Mouse (Mus musculus): ENCODE measurements around the gene Thsd7b. TPM values are rescaled to one million over a fixed set of nuclear protein-coding genes. Genes with fewer than 3 reads are reported as not detected.
"Not testable (repeated sequence)": the region's sequence is repeated elsewhere in the genome, so short reads cannot be mapped to it uniquely, and the experiment has no call there.

The Thsd7b gene
- polyA plus RNA-seq, 1 experiment = not detected

GRCm38 (mm10) chr1:129600933-129601332 lies 327.8 kb downstream of the Thsd7b start:
- Histone ChIP-seq H3K4me3 (ENCODE audit: insufficient read depth, low read length) (no peak overlapping the region), H3K4me1 (ENCODE audit: control insufficient read depth, insufficient read depth, low read length) (no peaks in the 10 kb centered on the region), H3K27ac (ENCODE audit: insufficient read depth, low read length) (no peak overlapping the region)
- TF ChIP-seq POLR2A (IDR thresholded peaks at IDR 0.05; ENCODE audit: low read depth, low read length) (no peak), CTCF (IDR thresholded peaks at IDR 0.05; ENCODE audit: borderline replicate concordance, insufficient read depth, low read length) (no peak)

GRCm38 (mm10) chr1:129602284-129602683 lies 329.2 kb downstream of the Thsd7b start:
- H3K4me3 ChIP-seq (ENCODE audit: insufficient read depth, low read length) = no peak overlapping the region
- no peak overlapping the region for H3K27ac ChIP-seq (ENCODE audit: insufficient read depth, low read length)
- H3K4me1 ChIP-seq (ENCODE audit: control insufficient read depth, insufficient read depth, low read length) = no peaks in the 10 kb centered on the region
- TF ChIP-seq CTCF (IDR thresholded peaks at IDR 0.05; ENCODE audit: borderline replicate concordance, insufficient read depth, low read length) (no peak), POLR2A (IDR thresholded peaks at IDR 0.05; ENCODE audit: low read depth, low read length) (no peak)

GRCm38 (mm10) chr1:129608395-129608794 lies 335.3 kb downstream of the Thsd7b start:
- no peak overlapping the region for H3K4me3 ChIP-seq (ENCODE audit: insufficient read depth, low read length)
- no peaks in the 10 kb centered on the region for H3K4me1 ChIP-seq (ENCODE audit: control insufficient read depth, insufficient read depth, low read length)
- TF ChIP-seq CTCF (IDR thresholded peaks at IDR 0.05; ENCODE audit: borderline replicate concordance, insufficient read depth, low read length) = no peak
- no peak overlapping the region for H3K27ac ChIP-seq (ENCODE audit: insufficient read depth, low read length)

GRCm38 (mm10) chr1:129616080-129616479 lies 343.0 kb downstream of the Thsd7b start:
- Histone ChIP-seq H3K27ac (ENCODE audit: insufficient read depth, low read length) (no peak overlapping the region), H3K4me1 (ENCODE audit: control insufficient read depth, insufficient read depth, low read length) (no peaks in the 10 kb centered on the region), H3K4me3 (ENCODE audit: insufficient read depth, low read length) (no peak overlapping the region)
- TF ChIP-seq POLR2A (IDR thresholded peaks at IDR 0.05; ENCODE audit: low read depth, low read length) (no peak), CTCF (IDR thresholded peaks at IDR 0.05; ENCODE audit: borderline replicate concordance, insufficient read depth, low read length) (no peak)

GRCm38 (mm10) chr1:129619440-129620301 lies 346.6 kb downstream of the Thsd7b start:
- no peaks in the 10 kb centered on the region for H3K4me1 ChIP-seq (ENCODE audit: control insufficient read depth, insufficient read depth, low read length)
- TF ChIP-seq CTCF (IDR thresholded peaks at IDR 0.05; ENCODE audit: borderline replicate concordance, insufficient read depth, low read length) = no peak
- TF ChIP-seq POLR2A (IDR thresholded peaks at IDR 0.05; ENCODE audit: low read depth, low read length) = no peak
- H3K27ac ChIP-seq (ENCODE audit: insufficient read depth, low read length) = no peak overlapping the region
- H3K4me3 ChIP-seq (ENCODE audit: insufficient read depth, low read length) = no peak overlapping the region

- Histone ChIP-seq H3K27ac (ENCODE audit: insufficient read depth, low read length) (no peak overlapping the region), H3K4me3 (ENCODE audit: insufficient read depth, low read length) (no peak overlapping the region), H3K4me1 (ENCODE audit: control insufficient read depth, insufficient read depth, low read length) (no peaks in the 10 kb centered on the region)
- TF ChIP-seq CTCF (IDR thresholded peaks at IDR 0.05; ENCODE audit: borderline replicate concordance, insufficient read depth, low read length) = no peak
- no peak for TF ChIP-seq POLR2A (IDR thresholded peaks at IDR 0.05; ENCODE audit: low read depth, low read length)
These were observed 351.4 kb downstream of the Thsd7b start for GRCm38 (mm10) chr1:129624519-129624918.

GRCm38 (mm10) chr1:129635146-129635545 lies 362.0 kb downstream of the Thsd7b start:
- TF ChIP-seq POLR2A (IDR thresholded peaks at IDR 0.05; ENCODE audit: low read depth, low read length) (no peak), CTCF (IDR thresholded peaks at IDR 0.05; ENCODE audit: borderline replicate concordance, insufficient read depth, low read length) (no peak)
- H3K4me1 ChIP-seq (ENCODE audit: control insufficient read depth, insufficient read depth, low read length) = no peaks in the 10 kb centered on the region
- H3K4me3 ChIP-seq (ENCODE audit: insufficient read depth, low read length) = no peak overlapping the region
- H3K27ac ChIP-seq (ENCODE audit: insufficient read depth, low read length) = no peak overlapping the region

GRCm38 (mm10) chr1:129644252-129644861 lies 371.3 kb downstream of the Thsd7b start:
- H3K4me1 ChIP-seq (ENCODE audit: control insufficient read depth, insufficient read depth, low read length) = peaks cover 3% of the 10 kb centered on the region
- no peak overlapping the region for H3K27ac ChIP-seq (ENCODE audit: insufficient read depth, low read length)
- H3K4me3 ChIP-seq (ENCODE audit: insufficient read depth, low read length) = no peak overlapping the region
- TF ChIP-seq POLR2A (IDR thresholded peaks at IDR 0.05; ENCODE audit: low read depth, low read length) (no peak), CTCF (IDR thresholded peaks at IDR 0.05; ENCODE audit: borderline replicate concordance, insufficient read depth, low read length) (no peak)

GRCm38 (mm10) chr1:129651448-129651847 lies 378.3 kb downstream of the Thsd7b start:
- H3K4me1 ChIP-seq (ENCODE audit: control insufficient read depth, insufficient read depth, low read length); H3K4me3 ChIP-seq (ENCODE audit: insufficient read depth, low read length); H3K27ac ChIP-seq (ENCODE audit: insufficient read depth, low read length): not testable (repeated sequence)

- no peak for TF ChIP-seq POLR2A (IDR thresholded peaks at IDR 0.05; ENCODE audit: low read depth, low read length)
- no peak for TF ChIP-seq CTCF (IDR thresholded peaks at IDR 0.05; ENCODE audit: borderline replicate concordance, insufficient read depth, low read length)
- Histone ChIP-seq H3K4me1 (ENCODE audit: control insufficient read depth, insufficient read depth, low read length) (no peaks in the 10 kb centered on the region), H3K4me3 (ENCODE audit: insufficient read depth, low read length) (no peak overlapping the region), H3K27ac (ENCODE audit: insufficient read depth, low read length) (no peak overlapping the region)
These were observed 384.9 kb downstream of the Thsd7b start for GRCm38 (mm10) chr1:129658045-129658444.

All from embryonic fibroblast, embryonic 13.5 days (primary cell).